Mouse (Mus musculus) hindbrain, embryonic 13.5 days (tissue): ENCODE measurements around the gene Vmn1r4. TPM values are rescaled to one million over a fixed set of nuclear protein-coding genes. Genes with fewer than 3 reads are reported as not detected.
A peak's percentile ranks its signal among the peaks of the same experiment; 100 is the strongest.

Experiments used
- ATAC-seq: fragments of 200-750 bp; cut with Nextera tagmentation; 2 replicates; pipeline ENCODE4 v1.8.0; 2017; ENCODE audit warnings: moderate TSS enrichment; ENCODE audit not compliant: low FRiP score
- H3K27ac ChIP-seq: fragments of 300-500 bp; sonication (generic); 2 replicates; pipeline ENCODE4 v1.5.1; 2015; ENCODE audit warnings: inconsistent platforms, mild to moderate bottlenecking, moderate library complexity
- H3K27me3 ChIP-seq: fragments of 300-500 bp; sonication (generic); 2 replicates; pipeline ENCODE4 v1.6.1; 2015; ENCODE audit warnings: mild to moderate bottlenecking, inconsistent platforms
- H3K36me3 ChIP-seq: fragments of 300-500 bp; sonication (generic); 2 replicates; pipeline ENCODE4 v1.6.1; 2015; ENCODE audit warnings: mild to moderate bottlenecking, inconsistent platforms
- H3K4me1 ChIP-seq: fragments of 300-500 bp; sonication (generic); replicated peaks from 2 replicates; pipeline ENCODE4 v1.6.1; 2015; ENCODE audit warnings: inconsistent platforms
- H3K4me2 ChIP-seq: fragments of 300-500 bp; sonication (generic); 2 replicates; pipeline ENCODE4 v1.6.1; 2015; ENCODE audit warnings: inconsistent platforms, mild to moderate bottlenecking, moderate library complexity
- H3K4me3 ChIP-seq: fragments of 300-500 bp; sonication (generic); 2 replicates; pipeline ENCODE4 v1.5.1; 2015; ENCODE audit warnings: mild to moderate bottlenecking, inconsistent platforms
- H3K9ac ChIP-seq: fragments of 300-500 bp; sonication (generic); 2 replicates; pipeline ENCODE4 v1.6.1; 2015; ENCODE audit warnings: mild to moderate bottlenecking, inconsistent platforms
- H3K9me3 ChIP-seq: fragments of 300-500 bp; sonication (generic); 2 replicates; pipeline ENCODE4 v1.6.1; 2016; ENCODE audit warnings: inconsistent platforms
- WGBS: fragments of 180-500 bp; shearing (Covaris S2); methylation state at CpG from one replicate; pipeline ENCODE4 v1.1.7; 2015; 5-methylcytosine and 5-hydroxymethylcytosine counted together
- polyA plus RNA-seq: library from polyadenylated mRNA; unstranded; fragments of >200 nt; fragmentation: Nextera tagmentation; extraction: Ambion mirVana; gene quantifications from 2 replicates; pipeline ENCODE4 v1.2.1, GENCODE M21; 2015

Vmn1r4 gene
- polyA plus RNA-seq, 1 experiment from 2014 or later: 0.44 TPM

DNA sequence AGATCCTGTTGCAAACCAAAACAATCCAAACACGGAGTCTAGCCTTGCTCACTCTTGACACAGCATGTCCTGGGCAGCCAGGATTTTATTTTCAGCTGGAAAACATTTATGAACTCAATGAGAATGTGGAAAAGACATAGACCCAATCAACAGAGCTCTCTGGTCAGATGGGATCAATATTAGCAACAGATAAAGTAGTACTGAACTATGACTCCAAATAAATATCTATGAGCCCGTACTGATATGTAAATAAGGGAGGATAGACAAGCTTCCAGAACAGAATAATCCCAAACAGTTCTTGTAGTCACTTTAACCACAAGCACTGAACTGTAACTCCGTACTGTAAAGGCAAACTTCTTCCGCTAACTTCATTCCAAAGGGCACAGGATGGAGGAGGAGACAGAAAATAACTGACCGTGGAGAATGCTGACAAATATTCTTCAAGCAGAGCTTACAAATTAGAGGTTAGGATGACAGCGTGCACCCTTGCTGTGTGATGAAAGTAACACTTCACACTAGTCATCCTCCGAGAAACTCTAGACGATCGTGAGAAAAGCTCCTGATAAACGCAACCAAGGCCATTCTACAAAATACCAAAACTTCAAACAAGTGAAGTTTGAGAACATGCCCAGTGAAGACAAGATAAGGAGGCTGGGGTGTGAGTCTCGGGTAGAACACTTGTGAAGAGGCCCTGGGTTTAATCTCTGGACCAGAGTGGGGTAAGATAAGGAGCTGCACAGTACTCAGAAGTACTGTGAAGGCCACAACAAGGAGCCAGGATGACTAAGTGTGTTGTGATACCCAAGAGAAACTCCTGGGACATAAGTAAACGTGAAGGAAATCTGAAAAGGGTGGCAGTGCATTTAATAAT lies 3.4 kb upstream of the Vmn1r4 start:
- no peak for ATAC-seq
- Histone ChIP-seq H3K4me1 (peaks cover 14% of the 10 kb centered on the region), H3K9me3 (no peaks in the 10 kb centered on the region), H3K36me3 (no peaks in the 10 kb centered on the region), H3K4me2 (no peak overlapping the region), H3K9ac (no peak overlapping the region), H3K27me3 (no peaks in the 10 kb centered on the region), H3K4me3 (no peak overlapping the region), H3K27ac (no peak overlapping the region)
- whole genome bisulfite sequencing: 83% methylated on average over 12 of the region's 12 CpGs

DNA sequence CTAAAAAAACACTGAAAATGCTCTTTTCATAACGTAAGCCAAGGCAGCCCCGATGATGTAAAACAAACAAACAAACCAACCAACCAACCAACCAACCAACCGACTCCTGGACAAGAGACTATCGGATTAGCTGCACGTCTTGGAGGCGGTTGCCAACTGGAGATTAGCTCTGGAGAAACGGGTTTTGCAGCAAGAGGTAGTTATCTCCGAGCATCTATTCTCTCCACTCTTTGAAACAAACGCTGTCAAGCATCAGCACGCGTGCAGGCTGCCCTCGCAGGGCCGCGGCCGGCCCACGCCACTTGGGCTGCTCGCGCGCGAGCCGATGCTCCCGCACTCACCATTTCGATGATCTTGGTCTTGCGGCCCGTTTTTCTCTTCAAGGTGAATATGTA lies 487 bp upstream of the Vmn1r4 start:
- Histone ChIP-seq H3K4me3 (peak overlapping the region; percentile 68), H3K9me3 (no peaks in the 10 kb centered on the region), H3K4me2 (peak overlapping the region; percentile 63), H3K27ac (peak overlapping the region; percentile 93), H3K27me3 (0 out of 2 replicates have a peak, but pooled peaks cover 6% of the 10 kb centered on the region), H3K36me3 (no peaks in the 10 kb centered on the region), H3K9ac (peak overlapping the region; percentile 86), H3K4me1 (peaks cover 14% of the 10 kb centered on the region)
- ATAC-seq: no peak
- under 1% methylated on average over 25 of the region's 25 CpGs for WGBS

- H3K9me3 ChIP-seq: no peaks in the 10 kb centered on the region
- no peaks in the 10 kb centered on the region for H3K27me3 ChIP-seq
- no peak overlapping the region for H3K27ac ChIP-seq
- H3K36me3 ChIP-seq: no peaks in the 10 kb centered on the region
- H3K9ac ChIP-seq: no peak overlapping the region
- no peaks in the 10 kb centered on the region for H3K4me1 ChIP-seq
- H3K4me2 ChIP-seq: no peak overlapping the region
- ATAC-seq: no peak
- H3K4me3 ChIP-seq: no peak overlapping the region
- WGBS: 76% methylated on average over 4 of the region's 4 CpGs
These were observed 8.0 kb downstream of the Vmn1r4 start for GRCm38 (mm10) chr6:56931648-56932415.

DNA sequence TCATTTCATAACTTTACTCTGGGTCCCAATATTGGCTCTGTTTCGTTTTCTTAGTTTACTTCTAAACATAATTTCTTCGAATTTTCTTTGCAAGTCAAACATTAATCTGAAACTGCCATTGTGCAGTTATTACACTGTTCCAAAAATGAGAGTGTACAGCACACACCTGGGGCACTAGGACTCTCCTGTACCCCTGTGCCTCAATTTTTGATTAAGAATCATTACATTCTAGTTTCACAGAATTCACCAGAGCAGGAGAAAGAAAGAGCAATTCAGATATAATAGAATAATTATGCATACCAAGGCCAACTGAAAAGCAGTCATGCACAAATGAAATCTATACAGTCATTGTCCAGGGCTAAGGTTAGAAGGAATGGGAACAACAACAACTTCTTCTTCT lies 8.6 kb downstream of the Vmn1r4 start:
- WGBS: 79% methylated on average over 2 of the region's 2 CpGs
- no peak for ATAC-seq

DNA sequence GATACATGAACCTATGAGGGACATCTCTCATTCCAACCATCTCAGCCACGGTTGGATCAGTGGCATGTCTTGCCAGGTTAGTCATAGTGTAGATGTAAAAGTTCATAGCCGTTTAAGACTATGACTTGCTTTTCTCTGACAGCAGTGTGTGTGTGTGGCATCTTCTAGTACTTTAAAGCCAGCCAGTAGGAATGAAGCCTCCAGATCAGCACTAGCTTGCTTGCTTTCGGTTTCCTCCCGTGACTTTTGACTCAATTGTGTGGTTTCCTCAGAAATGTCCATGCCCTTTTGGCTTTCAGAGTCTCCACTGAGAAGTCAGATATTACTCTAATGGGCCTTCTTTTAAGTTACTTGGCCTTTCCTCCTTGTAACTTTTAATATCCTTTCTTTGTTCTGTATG lies 10.6 kb downstream of the Vmn1r4 start:
- 92% methylated on average over 4 of the region's 4 CpGs for WGBS
- Histone ChIP-seq H3K9ac (no peak overlapping the region), H3K4me2 (no peak overlapping the region), H3K9me3 (no peaks in the 10 kb centered on the region), H3K36me3 (no peaks in the 10 kb centered on the region), H3K4me1 (no peaks in the 10 kb centered on the region), H3K27ac (no peak overlapping the region), H3K27me3 (no peaks in the 10 kb centered on the region), H3K4me3 (no peak overlapping the region)
- no peak for ATAC-seq

More for the DNA sequence above, 8.6 kb downstream of the Vmn1r4 start:
- Histone ChIP-seq H3K9ac (no peak overlapping the region), H3K4me1 (no peaks in the 10 kb centered on the region), H3K4me2 (no peak overlapping the region), H3K27ac (no peak overlapping the region), H3K27me3 (no peaks in the 10 kb centered on the region), H3K9me3 (no peaks in the 10 kb centered on the region), H3K36me3 (no peaks in the 10 kb centered on the region), H3K4me3 (no peak overlapping the region)

DNA sequence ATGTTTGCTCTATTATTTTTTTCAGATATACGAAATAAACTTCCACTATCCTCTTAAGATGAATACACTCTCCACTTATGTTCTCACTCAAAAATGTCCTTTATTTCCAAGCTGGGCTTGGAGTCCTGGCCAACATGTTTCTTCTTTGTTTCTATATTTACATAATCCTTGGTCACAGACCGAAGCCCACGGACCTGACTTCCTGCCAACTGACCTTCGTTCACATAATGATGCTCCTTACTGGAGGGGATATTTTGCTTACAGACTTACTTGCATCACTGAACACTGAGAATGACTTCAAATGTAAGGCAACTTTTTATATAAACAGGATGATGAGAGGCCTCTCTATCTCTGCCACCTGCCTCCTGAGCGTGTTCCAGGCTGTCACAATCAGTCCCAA lies 32.6 kb downstream of the Vmn1r4 start:
- ATAC-seq: no peak
- Histone ChIP-seq H3K4me3 (no peak overlapping the region), H3K36me3 (no peaks in the 10 kb centered on the region), H3K9me3 (no peaks in the 10 kb centered on the region), H3K4me1 (no peaks in the 10 kb centered on the region), H3K9ac (no peak overlapping the region), H3K27ac (no peak overlapping the region), H3K4me2 (no peak overlapping the region), H3K27me3 (no peaks in the 10 kb centered on the region)
- 85% methylated on average over 5 of the region's 5 CpGs for WGBS

GRCm38 (mm10) chr6:56969973-56970372 lies 46.2 kb downstream of the Vmn1r4 start, which contains the start of gene Vmn1r5:
Vmn1r5 (plus strand) TSS chr6:56970273.
- Histone ChIP-seq H3K9ac (no peak within 1 kb of the TSS), H3K9me3 (no peaks in the 10 kb centered on the region), H3K4me3 (no peak within 1 kb of the TSS), H3K27ac (no peak within 1 kb of the TSS), H3K27me3 (no peaks in the 10 kb centered on the region), H3K36me3 (no peaks in the 10 kb centered on the region), H3K4me1 (no peaks in the 10 kb centered on the region), H3K4me2 (no peak within 1 kb of the TSS)
- ATAC-seq: no peak

- 92% methylated on average over 2 of the region's 2 CpGs for WGBS
- H3K9me3 ChIP-seq: no peaks in the 10 kb centered on the region
- H3K4me1 ChIP-seq: no peaks in the 10 kb centered on the region
- ATAC-seq: no peak
- H3K4me3 ChIP-seq: no peak within 1 kb of the TSS
- H3K36me3 ChIP-seq: no peaks in the 10 kb centered on the region
- H3K4me2 ChIP-seq: no peak within 1 kb of the TSS
- H3K27ac ChIP-seq: no peak within 1 kb of the TSS
- H3K9ac ChIP-seq: no peak within 1 kb of the TSS
- no peaks in the 10 kb centered on the region for H3K27me3 ChIP-seq
These were observed 73.1 kb downstream of the Vmn1r4 start, which contains the start of gene Vmn1r6 for GRCm38 (mm10) chr6:56996943-56997342. Vmn1r6 (plus strand) TSS chr6:56997243.

Other genes with a start within 250 kb of the Vmn1r4 start
- gene Lsm5, start 219.3 kb upstream of the Vmn1r4 start, polyA plus RNA-seq: 95.4 and 103 TPM in 2 replicates
- gene Avl9, start 209.1 kb upstream of the Vmn1r4 start, polyA plus RNA-seq: 33.2 and 33.8 TPM in 2 replicates
- 28.1 and 33.0 TPM in 2 replicates for gene Kbtbd2, start 126.2 kb upstream of the Vmn1r4 start, polyA plus RNA-seq
- gene Fkbp9, start 92.0 kb upstream of the Vmn1r4 start, polyA plus RNA-seq: 39.5 and 41.3 TPM in 2 replicates
- gene Nt5c3, start 83 bp upstream of the Vmn1r4 start, polyA plus RNA-seq: 147 and 153 TPM in 2 replicates
- gene Vmn1r5, start 46.3 kb downstream of the Vmn1r4 start, polyA plus RNA-seq: not detected in 2 replicates
- gene Vmn1r6, start 73.2 kb downstream of the Vmn1r4 start, polyA plus RNA-seq: not detected in 2 replicates
- gene Vmn1r7, start 101.3 kb downstream of the Vmn1r4 start, polyA plus RNA-seq: not detected in 2 replicates
- gene Vmn1r8, start 108.3 kb downstream of the Vmn1r4 start, polyA plus RNA-seq: not detected in 2 replicates
- gene Vmn1r9, start 142.8 kb downstream of the Vmn1r4 start, polyA plus RNA-seq: not detected in 2 replicates
- gene Vmn1r10, start 185.4 kb downstream of the Vmn1r4 start, polyA plus RNA-seq: not detected in 2 replicates
- not detected in 2 replicates for gene Vmn1r11, start 209.4 kb downstream of the Vmn1r4 start, polyA plus RNA-seq
- gene Vmn1r12, start 232.9 kb downstream of the Vmn1r4 start, polyA plus RNA-seq: not detected in 2 replicates